Mouse (Mus musculus) testis, postnatal 14 days (tissue): Measurements from ENCODE around the gene Prss29.

Source experiments
- DNase-seq: peaks from one replicate; pipeline ENCODE4 v3.0.0; 2021; ENCODE audit warnings: low spot score

The Prss29 gene

DNA sequence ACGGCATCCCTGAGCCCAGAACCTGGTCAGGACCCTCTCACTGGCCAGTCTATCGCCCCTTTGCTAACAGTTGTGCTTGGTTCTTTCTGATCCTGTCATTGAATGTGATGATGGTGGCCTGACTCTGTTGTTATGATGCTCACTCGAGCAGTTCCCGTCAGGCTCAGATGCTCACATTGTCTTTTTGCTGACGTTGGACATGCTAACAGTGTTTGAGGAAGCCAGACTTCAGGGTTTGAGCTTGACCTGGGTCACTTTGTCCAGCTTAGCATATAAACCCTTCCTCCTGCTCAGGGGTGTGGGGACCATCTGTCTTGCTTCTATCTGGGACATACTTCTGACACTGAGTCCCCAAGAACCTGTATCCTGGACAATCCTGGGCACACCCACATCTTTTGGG is at the start of gene Prss29:
TSS of gene Prss29 (plus strand) at position 301 of the 400 bp plus-strand sequence.
- DNase-seq, result no peak

DNA sequence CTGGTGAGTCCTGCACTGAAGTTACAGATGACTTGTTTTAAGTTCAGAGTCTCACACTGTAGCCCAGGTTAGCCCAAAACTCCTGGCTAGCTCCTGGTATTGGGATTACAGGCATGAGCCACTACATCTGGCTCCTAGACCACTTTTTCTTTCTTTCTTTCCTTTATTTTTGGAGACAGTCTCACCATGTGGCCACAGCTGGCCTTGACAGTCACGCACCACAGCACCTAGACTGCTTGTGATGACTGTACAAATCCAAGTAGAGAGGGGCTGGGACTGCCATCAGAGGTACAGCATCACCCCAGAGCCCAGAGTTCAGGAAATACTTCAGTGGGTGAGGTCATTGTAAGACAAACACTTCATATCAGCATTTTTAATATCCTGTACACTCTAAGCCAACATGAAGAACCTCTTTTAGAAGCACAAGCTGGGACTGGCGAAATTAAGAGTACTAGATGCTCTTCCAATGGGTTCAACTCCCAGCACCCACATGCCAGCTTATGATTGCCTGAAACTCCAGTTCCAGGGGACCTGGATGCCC is 47.6 kb upstream of the Prss29 start:
- no peak for DNase-seq

DNA sequence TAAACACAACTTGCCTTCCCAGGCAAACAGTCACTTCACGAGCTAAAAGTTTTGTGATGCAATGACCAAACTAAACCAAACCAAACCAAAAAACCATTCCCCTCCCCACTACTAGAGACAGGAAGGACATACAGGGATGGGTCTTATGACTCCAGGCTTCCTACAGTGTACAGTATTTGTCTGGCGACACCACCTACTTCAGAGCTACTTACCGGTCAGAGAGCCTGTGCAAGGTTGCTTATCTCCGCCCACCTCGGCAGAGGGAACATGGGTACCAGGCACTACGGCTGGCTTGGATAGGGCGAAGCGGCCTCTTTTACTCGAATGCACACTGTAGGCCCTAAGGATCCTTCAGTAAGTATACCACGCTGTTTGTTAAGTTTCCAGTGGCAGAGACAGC is 46.1 kb upstream of the Prss29 start:
- no peak for DNase-seq

DNA sequence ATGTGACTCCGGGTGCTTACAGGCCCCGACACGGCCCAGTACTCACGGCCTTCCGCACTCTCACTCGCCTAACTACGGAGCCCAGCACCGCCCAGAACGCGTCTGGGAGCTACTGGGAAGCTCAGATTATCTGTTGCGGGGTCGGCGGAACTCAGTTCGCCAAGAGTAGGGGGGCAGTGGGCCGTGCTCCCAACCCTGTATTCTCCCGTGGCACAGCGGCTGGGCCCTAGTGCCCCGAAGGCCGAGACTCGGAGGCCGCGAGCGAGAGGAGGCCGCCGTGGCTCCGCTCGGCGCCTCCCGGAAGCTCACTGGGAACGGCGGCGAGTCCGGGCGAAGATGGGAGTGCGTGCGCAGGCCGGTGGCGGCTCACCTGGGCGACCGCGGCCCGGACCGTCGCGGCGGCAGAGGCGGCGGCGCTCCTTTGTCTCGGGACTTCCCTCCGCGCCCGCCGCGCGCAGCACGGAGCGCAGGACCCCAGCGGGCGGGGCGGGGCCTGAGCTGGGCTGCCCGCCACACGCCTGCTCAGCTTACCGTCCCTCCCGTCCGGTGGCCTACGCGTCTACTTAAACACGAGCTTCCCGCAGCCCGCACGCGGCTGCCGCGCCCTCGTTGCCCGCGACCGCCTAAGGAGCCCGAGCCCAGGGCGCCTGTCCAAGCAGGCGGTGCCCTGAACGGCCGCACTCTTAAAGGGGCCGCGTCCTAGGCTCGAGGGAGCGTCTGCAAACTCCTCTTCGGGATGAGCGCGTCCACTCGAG is 45.3 kb upstream of the Prss29 start:
- DNase-seq, result peak; percentile 92

DNA sequence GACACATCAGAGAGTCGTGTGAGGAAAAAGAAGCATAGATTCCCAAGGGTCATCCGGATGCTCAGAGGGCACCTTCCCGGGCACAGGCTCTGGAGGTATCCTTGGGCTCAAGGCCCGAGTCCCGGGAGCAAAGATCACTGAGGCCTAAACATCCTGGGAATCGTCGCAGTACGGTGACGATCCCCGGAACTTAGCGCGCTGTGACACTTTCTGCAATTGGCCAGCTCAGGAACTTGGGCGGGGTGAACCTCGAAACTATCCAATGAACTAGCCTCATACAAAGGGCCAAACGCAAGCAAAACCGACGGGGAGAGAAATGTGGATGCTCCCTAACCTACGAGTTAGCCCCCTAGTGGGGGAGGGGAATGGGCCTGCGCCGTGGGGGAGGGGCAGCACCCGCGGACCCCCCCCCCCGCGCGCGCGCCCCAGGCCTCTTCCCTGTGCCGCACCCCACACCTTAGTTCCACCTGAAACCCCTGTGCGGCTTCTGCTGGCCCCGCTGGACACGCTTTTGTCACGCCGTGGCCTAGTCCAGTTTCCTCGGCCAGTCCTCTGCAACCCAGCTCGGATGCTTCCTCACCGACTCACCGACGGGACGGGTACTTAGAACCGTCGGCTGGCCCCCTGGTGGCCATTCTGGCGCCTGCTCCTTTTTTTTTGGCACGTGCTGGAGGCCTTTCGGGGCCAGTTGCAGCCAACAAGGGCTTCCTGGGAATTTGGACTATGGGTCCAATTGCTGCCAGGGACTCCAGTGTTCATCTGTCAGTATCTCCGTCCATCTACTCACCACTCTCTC is 44.5 kb upstream of the Prss29 start:
- peak; percentile 94 for DNase-seq

DNA sequence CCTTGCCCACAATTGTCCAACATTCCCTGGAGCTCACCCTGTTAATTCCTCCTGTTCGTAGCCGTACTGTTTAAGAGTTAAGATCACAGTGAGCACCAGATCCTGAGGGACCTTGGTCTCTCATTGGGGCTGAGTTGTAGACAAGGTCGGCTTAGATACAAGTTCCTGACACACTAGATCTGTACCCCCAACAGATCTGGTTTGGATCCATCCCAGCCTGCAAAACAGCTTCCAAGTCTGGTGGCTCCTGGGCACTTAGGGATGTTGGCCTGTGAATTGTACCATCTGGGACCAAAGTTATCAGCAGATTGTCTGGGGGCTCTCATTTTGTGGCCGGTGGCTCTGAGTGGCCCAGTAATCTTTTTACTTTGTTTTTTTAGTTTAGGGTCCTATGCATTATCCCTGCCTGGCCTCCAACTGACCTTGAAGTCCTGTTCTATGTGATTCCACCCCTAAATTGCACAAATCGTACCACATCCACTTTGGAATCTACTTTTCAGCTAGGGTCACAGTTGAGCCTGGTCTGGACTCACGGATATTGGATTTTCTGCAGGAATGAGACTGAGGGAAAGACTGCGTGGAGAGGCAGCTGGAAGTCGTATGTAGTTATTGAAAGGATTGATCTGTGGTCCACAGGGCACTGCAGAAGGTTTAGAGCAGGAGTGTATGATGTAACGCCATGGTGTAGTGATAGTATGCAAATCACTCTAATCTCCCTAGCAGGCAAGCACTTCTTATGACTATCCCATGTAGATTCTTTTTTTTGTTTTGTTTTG is 43.7 kb upstream of the Prss29 start, which contains the start of gene Ube2i:
TSS of gene Ube2i (minus strand) at position 52 of the 776 bp plus-strand sequence.
- DNase-seq, result no peak

DNA sequence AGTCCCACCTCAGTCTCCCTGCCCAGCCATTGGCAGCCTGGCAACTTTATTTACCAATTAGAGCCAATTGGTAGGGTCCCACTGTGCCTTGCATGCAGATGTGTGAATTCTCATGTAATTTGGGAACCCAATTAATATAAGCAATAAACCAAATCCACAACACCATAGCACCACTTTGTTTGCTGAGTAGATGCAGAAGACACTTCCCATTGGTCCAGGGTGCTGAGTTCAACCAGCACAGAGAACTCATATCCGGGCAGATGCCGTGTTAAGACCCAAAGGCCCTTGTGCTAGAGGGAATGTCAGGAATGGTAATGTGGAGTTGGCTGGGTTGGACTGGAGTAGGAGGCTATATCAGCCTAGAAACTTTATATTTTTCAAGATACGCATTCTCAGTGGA is 42.6 kb upstream of the Prss29 start:
- DNase-seq, result no peak

DNA sequence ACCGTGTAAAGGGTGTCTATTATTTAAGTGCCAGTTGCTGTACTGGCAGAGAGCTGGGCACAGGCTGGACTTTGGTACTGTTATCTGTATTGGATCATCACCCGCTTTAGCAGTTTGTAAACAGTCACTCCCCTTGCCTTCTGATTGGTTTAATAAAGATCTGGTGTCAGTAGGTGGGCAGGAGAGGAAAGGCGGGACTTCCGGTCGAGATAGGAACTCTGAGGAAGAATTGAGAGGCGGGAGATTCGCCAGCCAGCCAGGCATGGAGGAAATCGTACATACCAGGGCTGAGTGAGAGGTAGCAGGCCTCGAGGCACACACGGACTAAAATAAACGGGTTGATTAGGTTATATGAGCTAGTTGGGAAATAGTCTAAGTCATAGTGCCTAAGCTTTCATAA is 36.3 kb upstream of the Prss29 start:
- peak; percentile 77 for DNase-seq

DNA sequence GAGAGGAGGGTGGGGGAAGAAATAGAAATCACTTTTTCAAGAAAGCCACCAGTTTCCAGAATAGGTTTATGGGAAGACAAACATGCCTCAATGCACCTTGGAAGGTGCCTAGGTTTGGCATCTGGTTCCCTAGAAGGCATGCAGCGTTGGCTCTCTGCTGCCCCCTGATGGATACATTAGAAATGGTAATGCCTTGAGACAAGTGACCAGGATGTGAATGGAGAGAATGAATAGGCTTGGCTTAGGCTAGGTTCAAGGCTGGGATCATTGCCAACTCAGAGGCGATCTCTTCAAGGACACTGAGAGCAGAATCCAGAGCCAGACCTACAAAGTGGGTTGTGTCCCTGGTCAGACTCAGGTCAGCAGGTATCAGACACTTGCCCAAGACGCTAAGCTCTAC is 33.4 kb upstream of the Prss29 start:
- peak; percentile 58 for DNase-seq

DNA sequence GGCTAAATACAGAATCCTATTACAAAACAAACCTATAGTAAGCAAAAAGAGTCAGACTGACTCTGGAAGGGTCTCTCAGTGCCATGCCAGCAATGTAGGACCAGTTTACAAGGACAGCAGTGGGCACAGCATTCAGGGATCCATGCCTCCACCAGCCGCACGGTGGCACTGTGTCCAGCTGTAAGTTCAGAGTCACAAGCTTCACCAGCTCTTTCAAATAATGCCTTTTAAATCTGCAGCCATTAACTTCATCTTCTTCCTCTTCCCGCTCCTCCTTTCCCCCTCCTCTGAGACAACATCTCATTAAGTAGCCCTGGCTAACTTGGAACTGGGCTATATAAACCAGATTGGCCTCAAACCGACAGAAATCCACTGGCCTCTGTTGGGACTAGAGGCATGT is 29.6 kb upstream of the Prss29 start:
- no peak for DNase-seq

DNA sequence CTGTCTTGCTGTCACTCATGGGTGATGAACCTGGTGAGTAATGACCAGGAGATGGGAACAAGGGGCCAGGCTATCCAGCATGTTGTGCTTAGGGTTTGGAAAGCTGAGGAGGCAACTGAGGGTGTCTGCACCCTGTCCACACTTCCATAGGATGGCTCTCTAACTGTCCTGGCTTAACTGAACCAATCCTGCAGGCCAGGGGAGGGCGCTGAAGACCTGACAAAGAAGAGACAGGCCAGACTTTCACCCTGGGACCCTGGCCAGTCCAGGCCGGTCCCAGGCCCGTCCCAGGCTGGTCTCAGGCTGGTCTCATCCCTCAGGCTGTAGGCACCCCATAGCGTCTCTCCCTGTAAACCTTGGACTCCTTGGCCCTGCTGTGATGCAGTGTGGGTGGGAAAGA is 28.0 kb upstream of the Prss29 start:
- DNase-seq, result no peak

DNA sequence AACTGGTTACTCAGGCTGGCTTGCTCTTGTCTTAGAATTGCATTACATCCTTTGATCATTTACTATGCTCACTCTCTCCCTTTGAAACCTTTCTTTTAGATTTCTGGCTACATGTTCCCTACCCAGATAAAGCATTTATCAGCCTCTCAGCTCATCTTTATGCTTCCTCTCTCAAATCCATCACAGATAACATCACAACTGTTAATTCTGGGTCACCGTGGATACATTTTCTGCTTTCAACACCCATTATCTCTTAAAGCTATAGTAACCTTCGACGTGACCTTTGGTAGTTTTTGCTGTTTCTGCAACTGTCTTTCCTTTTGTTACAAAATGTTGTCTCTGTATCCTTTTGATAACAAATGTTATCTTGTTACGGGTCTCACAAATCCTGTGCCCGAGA is 25.0 kb upstream of the Prss29 start:
- no peak for DNase-seq

DNA sequence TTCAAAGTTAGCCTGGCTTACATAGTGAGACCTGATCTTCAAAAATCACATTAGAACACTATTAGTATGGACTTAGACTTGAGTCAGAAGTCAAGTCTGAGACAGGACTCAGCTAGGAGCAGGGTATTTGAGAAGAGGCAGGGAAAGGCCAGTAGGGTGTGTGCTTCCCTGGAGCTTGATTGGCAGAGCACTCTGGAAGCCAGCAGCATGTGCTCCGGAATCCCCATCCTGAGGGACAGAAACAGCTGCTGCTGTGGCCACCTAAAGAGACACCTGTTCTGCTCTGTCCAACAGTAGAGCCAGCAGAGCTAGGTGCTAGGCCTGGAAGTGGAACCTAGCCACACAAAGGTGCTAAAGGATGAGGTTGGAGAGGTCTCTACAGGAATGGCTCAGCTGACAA is 24.3 kb upstream of the Prss29 start:
- DNase-seq, result no peak

DNA sequence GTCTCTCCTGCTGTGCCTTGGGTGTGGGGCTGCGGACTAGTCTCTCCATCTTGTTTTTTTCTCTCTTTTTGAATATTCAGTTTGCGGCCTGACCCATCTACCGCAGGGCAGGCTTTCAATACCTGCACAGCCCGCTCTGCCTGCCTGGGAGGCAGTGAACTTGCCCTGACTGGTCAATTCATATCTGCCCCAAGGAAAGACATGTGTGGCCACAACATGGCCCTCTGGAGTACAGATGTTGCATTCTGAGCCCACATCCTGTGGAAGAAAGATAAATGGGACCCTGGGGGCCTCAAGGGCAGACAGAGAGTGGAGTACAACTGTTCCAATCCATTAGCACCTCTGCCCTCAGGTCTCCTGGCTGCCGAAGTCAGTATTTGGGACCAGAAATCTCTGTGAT is 20.4 kb upstream of the Prss29 start, which contains the start of gene Prss34:
TSS of gene Prss34 (plus strand) at position 301 of the 400 bp plus-strand sequence.
- DNase-seq, result no peak

DNA sequence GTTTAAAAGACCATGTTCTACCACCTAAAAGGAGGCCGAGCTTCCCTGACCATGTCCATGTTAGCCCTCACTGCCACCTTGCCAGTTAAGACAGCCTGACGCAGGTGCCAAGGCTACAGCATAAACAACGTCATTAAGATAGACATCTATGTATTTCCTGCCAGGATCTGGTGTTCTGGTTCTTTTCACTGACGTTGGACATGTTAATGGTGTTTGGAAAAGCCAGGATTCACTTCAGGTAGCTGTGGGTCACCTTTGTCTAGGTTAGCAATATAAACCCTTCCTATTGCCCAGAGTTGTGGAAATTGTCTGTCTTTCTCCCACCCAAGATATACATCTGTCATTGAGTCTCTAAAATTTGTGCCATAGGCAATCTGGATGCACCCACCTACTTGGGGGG is 10.1 kb upstream of the Prss29 start, which contains the start of gene Prss28:
TSS of gene Prss28 (plus strand) at position 301 of the 400 bp plus-strand sequence.
- no peak for DNase-seq

DNA sequence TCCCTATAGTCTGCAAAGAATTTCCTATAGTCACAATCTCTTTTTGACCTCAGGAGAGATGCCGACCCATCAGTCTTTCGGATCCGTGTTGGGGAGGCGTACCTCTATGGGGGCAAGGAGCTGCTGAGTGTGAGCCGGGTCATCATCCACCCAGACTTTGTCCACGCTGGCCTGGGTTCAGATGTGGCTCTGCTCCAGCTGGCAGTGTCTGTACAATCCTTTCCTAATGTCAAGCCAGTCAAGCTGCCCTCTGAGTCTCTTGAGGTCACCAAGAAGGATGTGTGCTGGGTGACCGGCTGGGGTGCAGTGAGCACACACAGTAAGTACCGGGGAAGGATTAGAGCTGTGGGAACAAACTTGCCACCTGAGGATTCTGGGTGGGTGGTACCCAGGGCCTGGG is 2.4 kb downstream of the Prss29 start:
- DNase-seq, result no peak

DNA sequence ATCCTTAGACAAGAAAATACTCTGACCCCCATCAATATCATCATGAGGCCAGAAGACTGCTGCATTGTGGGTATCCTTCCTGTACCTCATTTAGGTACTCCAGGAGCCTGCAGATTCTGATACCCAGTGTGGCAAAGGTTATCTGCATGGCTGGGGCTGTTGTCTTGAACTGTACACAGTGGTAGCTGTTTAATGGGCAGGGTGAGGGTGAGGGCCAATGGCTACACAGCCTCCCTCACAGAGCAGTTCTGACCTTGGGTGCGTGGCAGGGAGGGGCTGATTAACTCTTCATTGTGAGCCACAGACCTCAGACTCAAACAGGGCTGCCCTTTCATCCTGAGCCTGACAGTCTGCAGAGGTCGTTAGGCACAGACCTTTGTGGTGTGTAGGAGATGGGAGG is 4.5 kb downstream of the Prss29 start:
- no peak for DNase-seq

DNA sequence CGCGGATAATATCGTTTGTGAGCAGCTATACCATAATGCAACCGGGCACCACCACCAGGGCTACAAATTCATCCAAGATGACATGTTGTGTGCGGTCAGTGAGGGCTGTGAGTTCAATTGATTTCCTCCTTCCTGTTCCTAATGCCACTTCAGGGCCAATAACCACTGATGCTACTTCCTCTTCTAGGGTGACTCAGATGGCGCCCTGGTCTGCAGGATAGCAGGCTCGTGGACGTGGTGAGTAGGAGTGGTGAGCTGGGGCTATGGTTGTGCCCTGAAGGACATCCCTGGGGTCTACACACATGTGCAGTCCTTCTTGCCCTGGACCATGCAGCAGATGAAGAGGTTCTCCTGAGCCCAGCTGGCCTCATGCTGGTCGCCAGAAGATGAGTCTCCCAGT is 13.9 kb downstream of the Prss29 start:
- no peak for DNase-seq

DNA sequence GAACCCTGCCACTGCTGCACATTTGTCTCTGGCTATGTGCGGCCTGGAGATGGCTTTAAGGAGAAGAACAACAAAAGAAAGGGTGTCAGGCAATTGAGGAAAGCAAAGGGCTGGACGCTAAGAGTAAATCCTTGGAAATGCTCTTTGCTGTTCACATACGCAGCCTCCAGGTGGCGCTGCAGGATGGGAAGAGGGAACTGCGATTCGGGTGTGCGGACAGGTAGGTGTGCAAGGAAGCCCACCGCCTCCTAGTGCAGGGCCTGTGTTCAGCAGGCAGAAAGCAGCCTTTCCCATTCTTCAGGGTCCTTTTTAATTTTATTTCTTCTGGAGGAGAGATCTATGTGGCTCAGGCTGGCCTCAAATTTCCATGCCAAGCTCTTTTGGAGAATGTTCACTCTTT is 15.5 kb downstream of the Prss29 start:
- peak; percentile 49 for DNase-seq

DNA sequence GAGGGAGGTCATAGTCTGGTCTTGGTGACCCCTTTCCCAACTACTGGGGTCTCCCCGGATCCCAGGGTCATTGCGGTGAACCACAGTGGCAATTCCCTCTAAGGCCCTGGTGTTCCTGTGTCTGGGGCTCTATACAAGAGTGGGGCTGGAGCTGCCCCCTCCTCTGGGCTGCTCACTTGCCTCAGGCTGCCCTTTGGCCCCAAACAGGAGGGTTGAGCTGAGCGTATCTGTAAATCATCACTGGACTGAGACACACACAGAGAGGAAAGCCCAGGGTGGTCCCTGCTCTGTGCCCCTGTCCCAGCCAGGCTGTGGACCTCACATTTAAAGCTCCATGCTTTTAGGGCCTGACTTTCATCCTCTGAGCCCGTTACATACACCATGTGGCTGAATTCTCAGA is 19.8 kb downstream of the Prss29 start:
- DNase-seq, result no peak

DNA sequence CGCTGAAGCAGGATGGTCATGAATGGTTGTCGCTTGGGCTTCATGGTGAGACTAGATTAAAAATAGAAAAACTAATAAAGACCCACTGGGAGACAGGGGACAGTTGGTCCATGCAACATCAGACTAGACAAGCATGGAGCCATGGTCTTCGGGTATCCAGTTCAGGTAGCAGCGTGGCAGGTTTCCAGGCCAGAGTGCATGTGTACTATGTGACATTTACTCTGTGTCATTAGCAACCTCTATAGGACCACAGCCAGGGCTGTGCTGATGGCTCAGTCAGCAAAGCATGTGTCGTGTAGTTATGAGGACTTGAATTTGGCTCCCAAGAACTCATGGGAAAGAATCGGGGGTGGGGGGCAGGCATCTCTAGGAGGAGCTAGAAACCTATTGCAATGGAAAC is 21.5 kb downstream of the Prss29 start:
- DNase-seq, result no peak

DNA sequence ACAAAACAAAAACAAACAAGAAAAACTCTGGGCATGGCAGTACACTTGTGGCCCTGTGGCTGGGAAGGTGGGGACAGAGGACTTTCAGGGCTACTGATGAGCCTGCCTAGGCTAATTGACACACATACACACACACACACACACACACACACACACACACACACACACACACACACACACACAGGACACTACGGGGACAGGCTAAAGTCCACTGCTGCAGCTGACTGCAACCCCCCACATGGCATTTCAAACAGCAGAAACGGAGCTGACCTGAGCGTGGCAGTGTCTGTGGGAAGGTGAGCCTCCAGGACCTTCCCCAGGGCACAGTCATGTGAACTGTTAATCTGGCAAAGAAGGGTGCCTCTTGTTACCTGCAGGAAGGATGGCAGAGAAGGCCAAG is 23.0 kb downstream of the Prss29 start:
- no peak for DNase-seq
